Mouse (Mus musculus) right cerebral cortex, postnatal 10 days (tissue): ENCODE data around the gene Kcnmb2.

Experiments
- DNase-seq, 2 experiments: peaks; one replicate each; pipeline ENCODE4 v3.0.0; 2021; ENCODE audit warnings: low spot score in 2 of 2

Gene Kcnmb2

DNA sequence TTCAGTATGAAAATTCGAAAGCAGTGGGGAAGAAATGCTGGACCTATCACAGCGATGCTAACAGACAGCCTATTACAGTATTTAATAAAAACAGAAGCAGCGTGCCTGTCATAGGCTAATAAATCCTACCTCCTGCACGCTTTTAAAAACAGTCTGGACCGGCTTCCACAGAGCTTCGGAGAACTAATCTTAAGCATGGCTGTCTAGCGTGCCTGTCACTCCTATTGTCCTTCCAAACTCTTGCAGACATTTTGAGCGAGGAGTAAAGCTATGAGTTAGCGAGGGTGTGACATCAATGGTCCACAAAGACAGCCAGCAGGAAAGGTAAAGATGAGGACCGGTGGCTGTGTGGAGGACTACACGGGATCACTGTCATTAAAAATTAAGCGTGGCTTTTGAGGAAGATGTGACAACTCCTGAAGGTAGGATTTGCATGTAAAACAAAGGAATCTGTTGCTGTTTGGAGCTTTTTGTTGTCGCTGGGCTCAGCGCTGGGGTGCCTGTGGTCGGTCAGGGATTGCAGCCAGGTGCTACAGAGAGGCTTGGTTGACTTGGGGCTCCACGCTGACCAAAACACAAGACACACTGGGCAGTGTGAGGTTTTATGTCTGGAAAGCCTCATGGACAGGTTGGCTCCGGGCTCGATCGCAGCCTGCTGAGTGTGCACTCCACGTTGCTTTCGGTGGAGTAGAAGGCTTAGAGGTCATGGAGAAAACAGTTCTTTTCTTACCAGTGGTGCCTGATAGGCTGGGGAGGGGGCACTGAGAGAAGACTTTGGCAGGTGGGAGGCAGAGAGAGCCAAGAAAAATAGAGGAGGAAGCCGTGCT, at the start of gene Kcnmb2:
Gene Kcnmb2, plus strand, starts transcription at position 4 of the 827 bp plus-strand sequence.
- peak; percentile 32 to 36 for DNase-seq

DNA sequence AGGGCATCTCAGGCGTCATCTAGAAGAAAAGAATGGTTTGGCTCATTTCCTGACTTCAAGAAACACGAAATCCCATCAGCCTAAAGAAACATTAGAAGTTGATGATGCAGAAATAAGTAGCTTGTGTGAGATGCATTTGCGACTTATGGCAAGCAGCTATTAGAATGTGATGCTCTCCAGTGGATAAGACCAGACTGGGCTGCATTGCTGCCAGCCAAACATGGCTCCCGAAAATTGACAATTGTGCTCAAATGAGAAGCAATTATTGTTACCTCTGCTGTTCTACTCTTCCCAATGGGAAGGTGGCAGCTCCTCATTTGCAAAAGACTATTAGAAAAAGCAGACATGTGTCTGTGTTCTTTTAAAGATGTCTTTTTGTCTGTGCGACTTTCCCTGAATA, 38.8 kb upstream of the Kcnmb2 start:
- no peak for DNase-seq

DNA sequence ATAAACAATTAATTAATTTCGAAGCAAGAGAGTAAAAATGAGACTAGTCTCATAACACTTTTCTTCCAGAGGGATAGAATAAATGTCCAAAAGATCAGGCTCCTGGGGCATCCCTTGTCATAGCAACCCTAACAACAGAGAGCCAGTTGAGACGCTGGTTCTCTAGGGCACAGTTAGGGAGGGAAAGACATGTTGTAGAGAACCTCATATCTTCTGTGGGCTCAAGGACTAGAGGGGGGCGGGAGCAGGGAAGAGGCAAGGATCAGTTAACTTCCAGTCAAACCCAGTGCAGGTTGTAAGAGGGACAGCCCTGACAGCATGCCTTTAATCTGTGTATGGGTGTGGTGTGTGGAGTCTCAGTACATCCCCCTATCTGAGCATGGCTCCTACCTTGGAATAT, 38.2 kb upstream of the Kcnmb2 start:
- DNase-seq = no peak

DNA sequence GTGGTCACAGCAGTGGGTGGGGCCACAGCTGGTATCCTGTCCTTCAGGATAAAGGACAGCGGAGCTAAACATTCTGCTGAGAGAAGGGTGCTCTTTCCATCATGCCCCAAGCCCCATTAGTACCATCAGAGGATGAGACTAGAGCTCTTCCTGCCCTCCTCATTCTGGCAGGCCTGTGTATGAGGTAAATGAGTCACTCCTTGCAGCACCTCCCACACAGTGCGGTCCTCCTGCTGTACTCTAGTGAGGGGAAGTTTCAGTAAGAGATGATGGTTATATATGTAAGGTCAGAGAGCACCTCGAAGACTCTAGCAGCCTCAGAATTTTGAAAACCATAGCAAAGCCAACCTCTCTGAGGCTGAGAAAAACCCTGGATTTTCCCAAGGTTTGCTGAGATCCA, 30.8 kb upstream of the Kcnmb2 start:
- DNase-seq = no peak

DNA sequence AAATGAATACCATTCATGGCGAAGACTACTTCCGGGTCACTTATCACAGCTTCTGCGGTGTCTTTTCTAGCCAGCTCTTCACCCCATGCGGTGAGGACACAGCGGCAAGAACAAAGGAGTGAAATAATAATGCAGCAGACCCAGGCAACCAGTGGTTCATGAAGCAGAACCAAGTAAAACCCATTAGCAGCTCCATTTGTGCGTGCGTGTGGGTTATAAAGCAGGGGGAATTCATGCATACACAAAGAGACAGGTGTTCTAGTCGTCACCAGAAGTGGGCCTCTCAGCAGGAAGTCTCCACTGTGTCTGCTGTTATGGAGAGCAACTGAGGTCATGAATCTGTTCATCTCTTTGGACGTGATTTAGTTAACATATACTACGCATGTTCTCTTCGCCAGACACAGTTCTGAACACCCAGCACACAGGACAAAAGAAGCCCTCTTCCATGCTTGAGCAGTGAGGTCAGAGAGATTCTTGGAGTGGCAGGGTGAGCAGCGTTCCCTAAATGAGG, 19.6 kb upstream of the Kcnmb2 start:
- DNase-seq = no peak

DNA sequence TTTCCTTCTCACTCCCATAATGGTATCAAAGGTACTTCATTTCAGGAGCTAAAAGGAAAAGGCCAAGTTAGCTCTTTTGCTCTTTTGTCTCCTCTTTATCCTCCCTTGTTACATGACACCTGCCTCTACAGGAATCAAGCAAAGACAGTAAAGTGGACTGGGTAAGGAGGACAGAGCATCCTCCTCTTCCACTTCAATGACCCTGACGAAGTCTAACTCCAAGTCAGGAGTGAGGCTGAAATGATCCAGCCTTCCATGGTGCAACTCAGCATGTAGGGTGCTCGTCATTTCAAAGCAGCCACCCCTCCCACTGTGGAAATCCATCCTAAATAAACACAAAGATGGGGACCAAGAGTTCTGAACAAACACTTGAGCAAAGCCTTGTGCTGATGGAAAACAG, 9.7 kb upstream of the Kcnmb2 start:
- no peak for DNase-seq

DNA sequence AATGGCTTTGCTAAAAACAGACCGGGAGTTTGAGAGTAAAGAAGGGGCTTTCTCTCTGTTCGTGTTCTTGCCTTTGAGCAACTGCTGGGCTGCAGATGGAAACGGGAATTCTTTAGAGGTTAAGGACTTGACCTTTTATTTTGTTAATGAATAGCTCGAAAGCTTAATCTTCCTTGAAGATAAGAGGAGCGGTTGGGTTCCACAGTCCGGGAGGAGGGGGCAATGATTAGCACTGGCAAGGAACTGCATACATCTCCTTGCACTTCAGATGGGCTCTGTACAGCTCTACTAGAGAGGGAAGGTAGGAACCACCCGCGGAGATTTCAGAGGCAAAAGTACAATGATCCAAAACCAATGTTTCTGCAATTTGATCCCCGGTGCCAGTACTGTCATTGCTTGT, 1.2 kb downstream of the Kcnmb2 start:
- no peak for DNase-seq

DNA sequence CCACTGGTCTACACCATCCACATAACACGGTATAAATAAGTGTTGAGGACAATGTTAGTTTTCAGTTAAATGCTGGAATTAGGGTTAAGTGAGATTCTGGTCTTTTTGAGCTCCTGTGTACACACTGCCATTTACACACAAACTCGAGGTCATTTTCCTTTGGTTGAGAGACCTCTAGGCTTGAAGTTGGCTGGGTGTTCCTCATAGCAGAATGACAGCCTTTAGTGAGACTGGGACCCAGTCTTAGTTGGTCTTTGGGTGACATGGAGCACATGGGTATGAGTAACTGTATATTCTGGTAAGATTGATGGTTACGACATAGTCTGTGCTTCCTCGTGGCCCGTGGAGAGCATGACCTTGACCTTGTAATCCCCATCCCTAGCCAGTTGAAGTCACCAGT, 1.8 kb downstream of the Kcnmb2 start:
- no peak for DNase-seq

DNA sequence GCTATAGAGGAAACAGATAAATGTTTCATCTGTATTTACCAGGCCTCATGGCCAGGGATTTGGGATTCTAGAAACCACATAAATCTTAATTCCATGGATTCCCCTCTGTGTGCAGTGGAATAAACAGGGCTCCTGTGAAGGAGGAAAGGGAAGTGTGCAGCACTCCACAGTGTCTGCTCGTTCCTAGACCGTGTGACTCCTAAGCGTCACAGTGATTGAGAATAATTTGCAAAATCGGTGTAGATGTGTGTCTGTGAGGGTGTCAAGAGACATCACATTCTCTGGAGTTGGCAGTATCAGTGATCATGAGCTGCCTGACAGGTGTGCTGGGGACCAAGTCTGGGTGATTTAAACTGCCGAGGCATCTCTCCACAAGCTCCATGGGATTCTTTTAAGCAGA, 8.9 kb downstream of the Kcnmb2 start:
- no peak for DNase-seq

DNA sequence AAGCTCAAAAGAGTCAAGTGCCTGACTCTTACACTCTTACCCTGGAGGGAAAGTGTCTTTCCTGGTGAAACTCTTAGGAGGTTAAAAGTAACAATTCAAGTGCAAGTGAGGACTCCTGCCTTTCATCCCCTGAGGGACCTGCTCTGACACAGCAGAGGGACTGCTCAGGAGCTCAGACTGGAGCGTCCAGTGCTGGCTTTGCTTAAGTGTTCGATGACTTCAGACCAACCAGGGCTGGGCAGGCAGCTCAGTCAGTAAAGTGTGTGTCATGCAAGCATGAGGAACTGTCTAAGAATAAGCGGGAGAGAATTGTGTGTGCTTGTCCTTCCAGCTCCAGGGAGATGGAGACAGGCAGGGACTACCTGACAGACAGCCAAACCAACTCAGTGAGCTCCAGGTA, 9.4 kb downstream of the Kcnmb2 start:
- DNase-seq = no peak

DNA sequence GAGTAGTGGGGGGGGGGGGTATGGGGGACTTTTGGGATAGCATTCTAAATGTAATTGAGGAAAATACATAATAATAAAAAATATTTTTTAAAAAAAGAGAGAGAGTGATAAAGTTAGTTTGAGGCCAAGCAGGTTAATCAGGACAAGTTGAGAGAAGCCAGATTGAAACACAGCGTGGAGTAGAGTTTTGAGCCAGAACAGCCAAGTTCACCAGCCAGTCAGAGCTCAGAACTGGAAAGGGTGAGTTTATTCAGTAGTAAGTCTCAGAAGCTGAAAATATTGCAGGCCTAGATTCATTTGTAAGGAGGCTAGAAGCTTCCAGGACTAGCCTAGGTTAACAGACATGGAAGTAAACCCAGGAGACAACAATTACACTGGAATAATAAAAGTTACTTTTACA, 26.2 kb downstream of the Kcnmb2 start:
- DNase-seq = no peak

DNA sequence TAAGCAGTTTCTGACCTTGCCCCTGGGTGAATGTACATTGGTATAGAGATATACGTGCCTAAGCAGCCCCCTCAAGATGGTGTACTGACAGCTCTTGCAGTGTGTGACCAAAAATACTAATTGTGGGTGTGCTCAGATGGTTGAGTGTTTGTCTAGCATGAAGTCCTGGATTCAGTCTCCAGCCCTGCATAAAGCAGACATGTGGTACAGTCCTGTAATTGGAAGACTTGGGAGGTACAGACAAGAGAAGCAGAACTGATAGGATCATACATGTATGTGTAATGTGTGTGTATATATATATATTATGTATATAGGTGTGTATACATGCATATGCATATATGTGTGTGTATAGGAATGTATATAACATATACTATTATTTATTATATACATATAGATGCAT, 32.4 kb downstream of the Kcnmb2 start:
- DNase-seq = no peak

DNA sequence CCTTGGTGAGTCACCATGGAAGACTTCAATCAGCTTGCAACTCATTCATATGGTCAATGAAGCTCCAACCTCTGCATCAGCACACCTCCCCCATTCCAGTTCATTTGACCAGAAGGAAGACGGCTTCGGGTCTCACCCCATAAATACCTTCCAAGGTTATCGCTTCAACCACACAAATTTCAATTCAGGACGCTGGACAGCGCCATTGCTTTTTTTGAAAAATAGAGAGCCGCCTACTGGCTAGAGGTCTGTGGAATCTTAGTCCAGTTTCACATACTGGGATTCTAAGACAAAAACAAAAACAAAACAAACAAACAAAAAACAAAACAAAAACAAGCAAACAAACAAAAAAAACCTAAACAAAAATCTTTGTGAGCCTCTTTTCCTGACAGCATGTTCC, 39.2 kb downstream of the Kcnmb2 start:
- DNase-seq = no peak

DNA sequence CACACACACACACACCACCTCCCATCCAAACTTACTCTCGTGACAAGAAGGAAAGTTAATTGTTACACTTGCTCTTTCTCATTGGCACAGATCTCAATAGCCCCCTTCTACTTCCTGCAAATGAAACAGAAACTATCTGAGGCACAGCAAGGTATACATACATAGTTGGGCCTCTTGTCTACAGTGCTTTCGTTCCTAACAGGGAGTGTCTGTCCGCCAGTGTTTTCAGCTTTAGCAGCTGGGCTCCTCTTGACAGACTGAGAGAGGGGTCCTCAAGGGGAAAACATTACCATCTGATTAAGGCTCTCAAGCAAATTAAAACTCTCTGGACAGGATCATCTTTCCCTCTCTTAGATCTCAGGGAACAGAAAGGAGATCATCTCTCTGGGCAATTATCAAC, 51.9 kb downstream of the Kcnmb2 start:
- no peak for DNase-seq

DNA sequence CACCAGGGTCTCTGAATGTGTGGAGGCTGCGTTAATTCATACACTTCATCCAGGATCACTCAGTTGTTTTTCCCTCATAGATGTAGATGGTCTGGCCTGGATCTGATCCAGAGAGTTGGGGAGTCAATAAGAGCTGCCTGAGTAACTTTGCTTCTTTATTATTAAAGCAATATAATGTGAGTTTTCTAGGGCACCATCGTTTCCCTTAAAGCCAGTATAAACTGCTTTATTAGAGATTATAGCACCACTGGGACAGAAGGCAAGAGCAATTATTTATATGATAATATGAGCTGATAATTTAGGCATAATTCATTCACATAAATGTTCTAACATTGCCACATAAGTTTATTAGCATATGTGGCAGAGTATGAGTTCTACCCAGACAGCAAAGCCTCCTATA, 52.7 kb downstream of the Kcnmb2 start:
- no peak for DNase-seq

DNA sequence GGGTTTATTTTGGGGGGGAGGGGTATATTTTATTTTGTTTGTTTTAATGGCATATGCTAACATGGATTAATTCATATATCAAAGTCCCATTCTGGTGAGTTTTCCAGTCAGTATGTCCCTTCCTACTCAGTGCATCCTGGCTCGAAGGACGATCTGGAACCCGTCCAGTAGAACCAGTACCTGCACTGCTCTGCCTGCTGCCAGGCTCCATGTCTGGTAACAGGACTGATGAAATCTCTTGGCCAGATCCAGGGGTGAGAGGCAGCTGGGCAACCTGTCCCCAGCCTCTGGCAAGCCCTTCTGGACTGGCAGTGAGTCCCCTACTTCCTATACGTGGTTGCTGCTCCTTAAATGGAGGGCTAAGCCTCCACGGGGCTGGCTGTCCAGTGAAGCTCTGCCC, 57.5 kb downstream of the Kcnmb2 start:
- DNase-seq = no peak

DNA sequence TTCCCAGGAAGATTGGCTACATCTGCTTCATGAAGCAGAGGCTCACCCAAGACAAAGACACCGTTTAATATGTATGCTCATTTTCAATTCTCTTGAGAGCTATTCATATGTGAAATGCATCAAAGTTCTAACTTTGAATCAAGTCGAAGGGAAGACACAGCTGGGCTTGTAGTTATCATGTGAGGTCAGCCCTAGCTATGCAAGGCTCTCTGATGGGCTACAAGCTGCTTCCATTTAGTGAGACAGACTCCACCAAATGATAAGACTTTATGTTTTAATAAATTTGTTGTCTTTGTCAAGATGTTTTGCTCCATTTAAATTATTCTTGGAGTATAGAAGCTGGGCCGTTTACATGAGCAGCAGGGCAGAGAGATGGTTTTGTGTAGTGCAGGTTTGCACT, 58.9 kb downstream of the Kcnmb2 start:
- no peak for DNase-seq

DNA sequence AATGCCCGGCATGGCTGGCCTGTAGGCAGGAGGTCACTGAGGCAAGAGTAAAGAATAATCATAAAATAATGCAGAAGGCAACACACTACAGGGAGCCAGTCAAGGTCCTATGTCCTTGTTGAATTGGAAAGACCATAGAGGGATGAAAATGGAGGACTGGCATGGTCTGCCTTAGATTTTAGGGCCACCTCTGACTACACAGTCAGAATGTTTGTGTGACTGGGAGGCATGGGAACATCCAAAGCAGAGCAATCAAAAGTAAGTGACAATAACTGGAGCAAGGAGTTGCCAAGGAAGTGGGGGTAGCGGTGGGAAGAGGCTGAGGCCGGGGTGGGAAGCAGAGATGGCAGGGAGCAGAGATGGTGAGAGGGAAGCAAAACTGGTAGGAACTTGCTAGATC, 60.8 kb downstream of the Kcnmb2 start:
- DNase-seq = no peak

DNA sequence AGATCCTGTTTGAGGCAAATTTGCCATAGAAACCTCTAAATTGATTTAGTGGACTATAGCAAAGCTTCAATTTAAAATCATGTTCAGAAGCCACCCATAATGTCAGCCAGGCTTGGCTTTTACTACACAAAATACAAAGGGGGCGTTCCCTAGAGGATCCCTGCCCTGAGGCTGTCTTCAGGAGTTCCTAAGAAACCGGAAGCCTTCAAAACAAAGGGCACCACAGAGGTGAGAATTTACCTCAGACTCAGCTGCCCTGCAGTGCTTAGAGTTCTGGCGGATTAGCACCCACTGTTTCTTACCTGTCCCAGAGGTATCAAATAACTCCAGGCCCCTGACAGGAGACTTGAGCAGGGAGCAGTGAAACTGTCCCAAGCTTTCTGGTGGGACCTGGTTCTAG, 77.4 kb downstream of the Kcnmb2 start:
- DNase-seq = no peak

DNA sequence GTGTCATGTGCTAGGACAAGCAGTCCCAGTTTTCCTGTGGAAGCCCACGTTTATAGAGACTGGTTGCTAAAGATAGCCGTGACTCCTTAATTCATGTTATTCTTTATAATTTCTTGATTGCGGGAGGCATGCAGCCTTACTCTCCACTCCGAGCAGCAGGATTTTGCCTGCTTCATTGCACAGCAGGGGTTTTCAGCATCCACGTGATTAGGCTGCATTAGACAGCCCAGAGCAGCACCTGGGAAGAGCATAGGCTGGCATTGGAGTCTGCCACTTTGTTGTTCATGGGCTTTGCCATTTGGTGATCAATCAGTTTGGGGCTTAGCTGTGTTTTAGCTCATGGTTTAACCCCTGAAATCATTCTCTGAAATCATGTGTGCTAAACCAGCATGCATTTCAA, 80.1 kb downstream of the Kcnmb2 start:
- DNase-seq = no peak

DNA sequence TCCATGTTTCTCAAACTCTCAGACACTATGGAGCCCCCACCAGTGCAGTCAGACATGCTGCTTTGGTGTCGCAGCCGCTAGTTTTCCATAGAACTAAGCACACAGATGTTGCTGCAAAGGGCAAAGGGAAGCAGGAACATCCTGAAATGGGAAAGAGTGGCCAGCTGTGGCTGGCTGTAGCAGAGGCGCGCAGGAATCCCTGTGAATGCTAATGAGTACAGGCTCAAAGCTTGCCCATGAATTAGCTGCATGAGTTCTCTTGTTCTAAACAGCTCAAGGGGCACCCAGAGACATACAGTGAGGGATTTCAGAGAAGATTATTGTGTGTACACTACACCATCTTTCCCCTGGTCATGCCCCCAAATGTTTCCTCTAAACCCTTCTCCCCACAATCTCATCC, 82.8 kb downstream of the Kcnmb2 start:
- DNase-seq = no peak

DNA sequence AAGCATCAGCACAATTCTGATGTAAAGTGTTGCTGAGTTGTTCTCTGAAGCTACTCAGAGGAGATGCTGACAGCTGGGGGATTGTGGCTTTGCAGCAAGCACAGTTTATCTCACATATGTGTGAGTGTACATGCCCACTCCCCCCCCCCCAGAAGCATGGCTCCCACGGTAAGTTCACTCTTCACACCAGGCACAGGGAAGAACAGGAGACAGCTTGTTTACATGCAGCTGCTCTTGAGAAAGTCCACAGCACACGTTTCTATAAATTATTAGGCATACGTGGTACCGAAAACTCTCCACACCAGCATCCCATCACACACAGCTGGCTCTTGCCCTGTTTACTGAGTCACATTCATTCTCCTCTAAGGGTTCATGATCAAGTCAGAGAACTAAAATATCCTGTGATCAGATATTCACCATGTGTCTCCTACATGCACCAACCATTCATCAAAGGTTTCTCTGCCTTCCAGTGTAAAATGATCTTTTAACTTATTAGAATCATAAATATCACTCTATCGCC, 89.3 kb downstream of the Kcnmb2 start:
- DNase-seq = no peak

DNA sequence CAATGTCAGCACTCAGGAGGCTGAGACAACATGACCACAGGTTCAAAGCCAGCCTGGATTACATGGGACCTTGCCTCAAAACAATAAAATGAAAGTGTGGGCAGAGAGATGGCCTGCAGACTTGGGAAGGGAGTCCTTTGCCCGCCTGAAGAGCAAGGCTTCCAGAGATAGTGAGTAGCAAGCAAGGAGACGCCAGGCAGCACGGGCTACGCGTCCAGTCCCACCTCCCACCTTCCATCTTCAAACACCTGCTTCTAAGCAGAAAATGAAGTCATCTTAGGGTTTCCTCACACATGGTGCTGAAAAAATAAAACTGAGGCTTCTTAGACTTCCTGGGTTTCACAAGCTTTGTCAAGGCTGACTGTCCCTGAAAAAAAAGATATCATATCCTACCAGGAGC, 109.3 kb downstream of the Kcnmb2 start:
- no peak for DNase-seq
